Mouse (Mus musculus) heart, adult 18-20 months (tissue): Measurements from ENCODE around the gene Mysm1. TPM values are rescaled to one million over a fixed set of nuclear protein-coding genes. Genes with fewer than 3 reads are reported as not detected.

Experiments
- DNase-seq, 2 experiments: peaks; one replicate each; pipeline ENCODE4 v3.0.0; 2021 to 2022; ENCODE audit warnings: mixed read lengths in 1 of 2
- long read RNA-seq, 2 experiments: library from polyadenylated mRNA; stranded (forward); transcript quantifications; one replicate each; pipeline ENCODE4 v2.0.0; 2021
- total RNA-seq, 2 experiments: library from RNA; stranded (reverse); gene quantifications; 2 replicates each; pipeline ENCODE4 v1.2.3; 2021

Gene Mysm1
- 1 to 10 TPM; 7.1 to 8.0 TPM for total RNA-seq
- long read RNA-seq, experiment 1, full-length matches to known transcripts, result 5 of 5 reads
- long read RNA-seq, experiment 1, partial matches to known transcripts, result 0 of 5 reads
- long read RNA-seq, experiment 1, other reads (novel, unspliced or antisense), result 0 of 5 reads
- long read RNA-seq, experiment 2, partial matches to known transcripts, result 0 of 1 reads
- long read RNA-seq, experiment 2, other reads (novel, unspliced or antisense), result 1 of 1 reads

DNA sequence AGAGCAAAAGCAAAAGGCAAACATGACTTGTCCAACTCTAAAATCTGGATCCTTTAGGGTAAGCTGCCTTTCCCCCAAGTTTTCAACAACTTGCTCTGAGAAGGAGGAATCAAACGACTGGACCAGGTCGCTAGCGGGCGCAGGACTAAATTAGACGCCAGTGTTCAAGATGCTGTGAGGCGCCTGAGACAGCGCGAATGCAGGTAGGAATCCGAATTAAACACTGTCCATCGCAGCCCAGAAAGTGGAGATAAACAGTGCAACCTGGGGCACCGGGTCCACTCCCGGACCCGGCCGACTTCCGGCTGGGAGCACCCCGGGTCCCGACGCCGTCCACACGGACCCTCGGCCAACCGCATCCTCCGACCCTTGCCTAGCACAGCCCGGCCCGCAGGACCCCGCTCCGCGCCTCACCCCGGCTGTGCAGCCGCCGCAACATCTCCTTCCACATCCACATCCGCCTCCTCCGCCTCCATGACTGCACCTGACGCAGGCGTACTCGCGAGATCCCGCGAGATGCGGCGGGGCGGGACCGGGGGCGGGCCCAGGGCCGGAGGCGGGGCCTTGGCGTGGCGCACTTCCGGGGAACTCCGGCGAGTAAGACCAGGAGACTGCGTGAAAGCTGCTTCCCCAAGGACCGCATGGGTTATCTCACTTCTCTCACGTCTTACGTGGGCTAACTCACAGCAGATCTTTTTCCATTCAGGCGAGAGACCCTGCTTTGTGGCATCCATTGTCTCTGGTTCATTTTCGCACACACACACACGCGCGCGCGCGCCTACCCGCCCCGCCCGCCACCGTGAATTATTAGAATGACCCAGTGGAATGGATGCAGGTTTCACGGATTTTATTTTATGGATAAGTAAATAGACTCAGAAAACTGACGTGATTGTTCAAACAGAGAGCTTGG is at the start of gene Mysm1:
Mysm1 (minus strand) TSS at position 511 of the 910 bp plus-strand sequence.
- DNase-seq, result peak; percentile 94 to 97

DNA sequence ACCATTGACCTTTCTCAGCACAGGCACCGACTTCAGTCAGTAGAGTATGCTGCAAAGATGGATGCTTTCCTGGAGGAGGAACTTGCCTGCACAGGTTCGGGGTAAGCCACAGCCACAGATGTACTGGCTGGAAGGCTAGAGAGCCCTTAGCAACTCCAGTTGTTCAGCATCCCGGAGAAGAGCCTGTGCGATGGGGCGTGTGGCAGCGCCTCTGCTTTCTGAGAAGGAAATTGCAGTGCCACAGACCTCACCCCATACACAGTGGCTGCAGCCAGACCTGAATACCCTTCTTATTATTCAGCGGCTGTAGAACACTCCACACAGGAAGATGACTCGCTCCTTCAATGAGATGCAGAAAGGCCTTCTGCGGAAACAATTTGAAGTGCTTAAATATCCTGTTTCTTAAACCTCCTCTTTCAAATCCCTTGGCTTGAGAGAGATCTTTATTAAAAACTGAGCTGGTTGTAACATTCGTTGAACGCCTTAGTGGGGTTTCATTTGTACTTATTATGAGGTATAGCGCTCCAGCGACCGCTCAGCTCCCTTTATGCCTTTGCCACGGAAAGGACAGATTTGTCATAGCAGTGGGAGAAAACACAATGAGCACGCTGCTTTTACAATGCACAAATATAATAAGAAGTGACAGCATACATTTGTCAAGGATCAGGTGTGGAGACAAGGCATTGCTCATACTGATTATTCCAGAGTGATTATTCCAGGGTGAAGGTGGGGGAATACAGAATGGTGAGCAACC is 47.1 kb upstream of the Mysm1 start:
- DNase-seq, result no peak

DNA sequence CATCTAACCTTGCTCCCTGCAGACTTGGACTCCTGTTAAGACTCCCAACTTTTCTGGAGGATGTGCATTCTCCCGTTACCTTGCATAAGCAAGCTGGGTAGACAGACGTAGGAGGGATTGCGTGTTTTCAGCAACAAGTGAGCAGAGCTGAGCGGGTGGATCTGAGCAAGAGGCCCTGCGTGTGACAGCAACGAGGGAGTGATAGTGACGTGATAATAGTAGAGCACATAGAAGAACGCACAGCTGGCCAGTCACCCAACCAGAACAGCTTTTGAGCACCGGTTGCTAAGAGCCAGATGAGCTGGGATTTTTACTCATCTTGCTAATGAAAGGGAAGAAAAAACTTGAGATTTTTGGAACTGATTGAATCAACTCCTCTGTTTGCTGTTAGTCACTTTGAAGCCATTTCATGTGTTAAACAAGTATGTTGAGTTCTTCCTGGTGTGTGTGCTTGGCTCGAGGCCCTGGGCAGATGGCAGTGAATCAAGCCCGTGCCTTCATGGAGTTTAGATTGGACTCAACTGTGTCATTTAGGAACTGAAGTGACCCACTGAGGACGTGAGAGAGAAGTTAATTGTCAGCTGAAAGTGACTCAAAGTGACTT is 44.6 kb upstream of the Mysm1 start:
- no peak for DNase-seq

DNA sequence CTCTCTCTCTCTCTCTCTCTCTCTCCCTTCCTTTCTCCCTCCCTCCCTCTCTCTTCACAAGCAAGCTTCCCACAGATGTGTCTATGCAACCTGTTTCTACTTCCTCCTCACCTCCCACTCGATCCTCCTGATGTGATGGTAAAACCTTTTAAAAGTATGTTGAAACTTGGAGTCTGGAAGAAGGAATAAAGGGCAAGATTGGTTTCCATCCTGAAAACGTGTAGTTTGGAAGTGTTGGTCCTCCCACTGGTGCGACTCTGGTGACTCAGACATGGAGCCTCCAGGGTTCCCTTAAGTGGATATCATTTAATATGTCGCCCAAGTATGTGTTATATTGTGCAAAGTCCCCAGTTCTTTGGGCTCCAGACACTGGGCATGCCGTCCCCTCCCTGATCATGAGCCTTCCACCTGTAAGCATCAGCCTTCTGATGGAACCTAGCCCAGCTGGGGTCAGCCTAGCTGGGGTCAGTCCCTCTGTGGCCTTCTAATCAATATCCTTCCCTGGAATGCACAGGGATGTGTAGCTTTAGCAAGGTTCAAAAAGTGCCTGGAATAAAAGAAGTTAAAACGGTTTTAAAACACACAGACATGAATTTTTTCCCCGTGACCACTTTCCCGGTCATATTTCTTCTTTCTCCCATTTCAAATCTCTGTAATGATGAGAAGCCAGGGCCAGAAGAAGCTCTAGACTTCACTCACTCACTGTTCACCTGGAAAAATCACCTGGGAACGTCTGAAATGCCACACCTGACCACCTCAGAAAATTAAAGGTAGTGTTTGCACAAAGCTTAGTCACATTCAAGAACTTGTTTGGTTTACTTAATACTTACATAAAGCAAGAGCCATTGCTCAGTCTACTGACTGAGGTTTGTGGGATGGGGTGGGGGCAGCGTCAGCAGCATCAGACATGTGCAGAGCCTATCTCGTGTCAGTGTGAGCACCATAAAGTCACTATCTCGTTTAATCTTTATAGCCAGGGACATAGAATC is 43.0 kb upstream of the Mysm1 start:
- DNase-seq, result no peak

DNA sequence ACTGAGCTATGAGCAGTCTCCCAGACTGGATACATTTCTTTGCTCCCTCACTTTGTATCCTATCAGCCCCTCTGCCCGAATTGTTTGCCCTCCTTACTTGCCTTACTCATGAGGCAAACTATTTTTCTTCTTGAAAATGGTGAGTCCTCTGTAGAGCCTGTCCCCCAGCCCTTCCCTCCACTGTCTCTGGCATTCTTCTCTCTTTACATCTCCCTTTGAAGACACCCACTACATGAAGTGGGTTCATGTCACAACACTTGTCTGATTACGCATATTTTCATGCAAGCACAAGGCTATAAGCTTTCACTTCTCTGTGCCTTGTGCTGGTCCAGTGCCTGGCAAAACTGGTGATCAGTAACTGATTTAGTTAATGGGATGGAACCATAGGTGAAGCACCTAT is 41.3 kb upstream of the Mysm1 start:
- no peak for DNase-seq

DNA sequence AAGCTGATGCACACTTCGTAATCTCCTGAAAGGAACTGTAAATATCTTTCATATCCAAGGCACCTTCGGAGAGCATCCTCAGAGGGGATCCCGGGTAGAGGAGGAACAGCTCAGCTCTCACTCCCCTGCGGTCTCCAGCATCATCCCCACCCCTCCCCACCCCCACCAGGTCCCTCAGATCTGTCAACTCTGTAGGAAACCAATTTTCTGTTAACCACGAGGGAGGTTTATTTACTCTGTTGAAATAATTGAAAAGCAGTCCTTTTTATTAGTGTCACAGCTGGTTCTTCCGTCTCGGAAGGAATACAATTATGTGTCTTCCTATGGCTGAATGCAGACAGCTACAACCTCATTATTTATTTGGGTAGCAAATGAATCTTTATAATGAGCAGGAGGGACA is 39.3 kb upstream of the Mysm1 start:
- no peak for DNase-seq

DNA sequence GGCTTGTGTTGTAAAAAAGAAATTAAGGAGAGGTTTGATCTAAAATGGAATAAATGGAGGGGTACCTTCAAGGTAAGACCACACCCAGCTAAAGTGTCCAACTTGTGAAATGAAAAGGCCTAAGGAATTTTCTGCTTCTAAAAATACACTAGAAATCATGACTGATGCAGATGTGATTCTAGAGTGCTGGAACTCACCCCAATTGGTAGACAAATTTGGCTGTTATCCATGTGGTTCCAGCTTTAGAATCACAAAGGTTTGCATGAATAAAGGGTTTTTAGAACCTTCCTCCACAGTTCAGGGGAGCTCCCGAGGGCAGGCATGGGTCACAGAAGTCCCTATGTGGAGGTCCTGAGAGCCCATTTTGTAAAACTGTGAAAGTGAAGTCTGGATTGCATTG is 33.8 kb upstream of the Mysm1 start:
- DNase-seq, result no peak

DNA sequence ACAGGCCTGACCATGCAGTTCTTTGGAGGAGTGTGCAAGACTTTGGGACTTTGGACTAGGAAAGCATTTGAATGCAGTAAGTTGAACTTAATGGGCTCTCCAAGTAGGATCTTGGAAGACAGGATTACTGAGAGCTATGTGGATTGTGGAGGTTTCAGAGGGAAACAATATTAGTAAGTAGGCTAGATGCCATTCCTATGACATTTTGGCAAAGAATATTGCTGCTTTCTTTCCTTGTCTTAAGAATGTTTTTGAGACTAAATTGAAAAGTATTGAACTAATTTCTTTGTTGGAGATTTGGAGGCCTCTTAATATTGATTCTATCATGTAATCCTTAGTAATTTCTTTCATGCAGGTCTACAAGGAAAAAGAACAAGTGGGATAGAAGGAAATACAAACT is 33.4 kb upstream of the Mysm1 start:
- no peak for DNase-seq

DNA sequence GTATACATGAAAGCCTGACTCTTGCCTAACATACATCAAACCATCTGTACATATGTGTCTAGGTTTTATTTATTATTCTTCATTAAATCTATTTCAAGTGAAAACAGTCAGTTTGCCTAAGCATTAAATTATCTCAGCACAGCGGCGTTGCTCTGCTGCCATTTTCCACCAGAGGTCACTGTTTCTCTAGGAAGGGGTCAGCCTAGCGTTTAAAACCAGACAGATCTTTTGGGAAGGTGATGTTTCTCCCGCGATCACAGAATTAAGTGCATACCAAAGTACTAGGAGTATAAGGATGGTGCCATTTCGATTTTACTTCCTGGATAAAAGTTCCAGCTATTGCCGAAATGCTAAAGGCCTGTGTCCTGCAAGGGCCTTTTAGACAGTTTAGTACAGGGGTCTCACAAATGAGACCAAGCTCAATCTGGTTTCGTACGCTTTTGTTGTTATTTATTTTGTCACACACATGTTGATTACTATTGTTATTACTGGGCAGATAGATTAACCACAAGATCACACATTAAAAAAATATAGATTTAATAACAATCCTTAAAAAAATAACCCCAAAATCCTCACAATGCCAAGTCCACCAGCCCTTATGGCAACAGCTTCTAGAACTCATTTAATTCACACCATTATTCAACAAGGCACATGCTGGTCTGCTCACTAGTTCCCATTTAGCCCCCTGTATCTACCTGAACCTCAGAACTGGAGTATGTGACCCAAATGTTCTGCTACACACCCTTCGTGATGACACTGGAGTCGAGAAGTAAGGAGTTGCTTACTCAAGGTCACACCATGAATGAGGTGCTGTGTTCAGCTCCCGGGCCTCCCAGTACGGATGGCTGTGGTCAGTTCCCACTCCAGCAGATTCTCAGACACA is 29.5 kb upstream of the Mysm1 start:
- peak; percentile 54 to 90 for DNase-seq

DNA sequence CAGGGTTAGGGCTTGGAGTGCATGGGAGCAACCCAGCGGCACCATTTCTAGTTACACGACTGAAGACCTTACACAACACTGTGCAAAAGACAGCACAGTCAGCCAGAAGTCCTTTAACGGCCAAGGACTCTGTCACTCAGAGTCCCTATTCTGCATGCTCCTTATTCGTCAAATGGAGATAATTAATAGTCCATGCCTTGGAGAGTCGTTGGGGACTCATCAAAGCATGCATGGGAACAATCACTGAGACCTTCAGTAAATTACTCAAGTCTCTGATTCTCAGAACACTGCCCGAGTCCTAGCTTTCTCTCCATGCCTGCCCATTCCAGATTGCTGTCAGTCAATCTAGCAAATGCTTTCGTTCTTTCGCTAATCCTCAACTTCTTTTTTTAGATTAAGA is 28.9 kb upstream of the Mysm1 start:
- DNase-seq, result no peak

DNA sequence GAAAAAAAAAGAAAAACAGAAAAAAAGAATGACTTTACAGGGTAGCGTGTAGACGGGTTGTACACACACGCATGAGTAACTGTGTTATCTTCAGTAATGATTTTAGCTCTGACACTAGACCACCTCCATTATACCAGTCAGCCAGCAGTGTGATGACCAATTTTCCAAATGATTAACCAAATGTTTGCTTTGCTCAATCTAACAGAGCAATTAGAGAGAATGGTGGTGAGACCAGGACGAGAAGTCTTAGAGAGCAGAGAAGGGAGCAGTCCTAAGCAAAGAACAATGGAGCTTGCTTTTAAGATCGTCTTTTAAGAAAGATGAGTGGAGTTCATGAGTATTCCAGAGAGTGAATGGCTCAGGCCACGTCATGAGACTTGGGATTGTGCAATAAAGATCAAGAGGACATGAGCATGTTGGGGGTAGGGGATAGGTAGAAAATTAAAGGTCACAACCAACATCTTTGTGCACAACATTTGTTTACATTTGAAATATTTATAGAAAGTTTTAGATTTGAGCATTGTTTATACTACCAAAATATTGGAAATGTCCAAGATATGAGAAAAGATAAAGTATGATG is 26.4 kb upstream of the Mysm1 start:
- DNase-seq, result no peak

DNA sequence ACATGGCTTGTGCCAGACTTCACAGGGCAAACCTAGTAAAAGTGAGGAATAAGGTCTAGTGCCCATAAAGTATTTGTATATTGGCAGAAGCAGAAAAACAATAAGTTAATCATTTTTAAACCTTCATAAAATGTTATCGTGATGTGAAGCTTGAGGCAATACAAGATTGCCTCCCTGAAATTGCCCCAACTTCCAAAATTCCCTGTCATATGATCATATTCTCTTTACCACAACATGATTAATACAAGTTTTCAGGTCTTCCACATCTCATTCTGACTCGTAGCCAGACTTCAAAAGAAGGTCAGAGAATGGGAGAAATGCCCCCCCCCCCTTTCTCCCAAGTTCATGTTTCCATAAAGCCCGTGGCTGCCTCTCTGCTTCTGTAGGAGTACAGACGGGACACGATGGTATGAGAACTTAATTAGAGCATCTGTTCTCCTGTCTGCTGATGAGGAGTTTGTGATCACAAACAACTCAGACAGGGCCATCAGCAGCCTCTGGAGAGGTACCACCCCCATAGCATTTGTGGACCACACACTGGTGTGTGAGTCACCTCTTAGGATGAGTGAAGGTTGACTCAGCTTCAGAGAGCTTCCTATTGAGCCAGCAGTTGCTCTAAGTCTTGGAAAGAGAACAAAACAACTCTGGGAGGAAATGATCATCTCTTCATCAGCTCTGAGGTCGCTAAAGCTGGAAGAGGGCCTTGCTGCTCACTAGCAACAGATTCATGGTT is 22.3 kb upstream of the Mysm1 start:
- no peak for DNase-seq

DNA sequence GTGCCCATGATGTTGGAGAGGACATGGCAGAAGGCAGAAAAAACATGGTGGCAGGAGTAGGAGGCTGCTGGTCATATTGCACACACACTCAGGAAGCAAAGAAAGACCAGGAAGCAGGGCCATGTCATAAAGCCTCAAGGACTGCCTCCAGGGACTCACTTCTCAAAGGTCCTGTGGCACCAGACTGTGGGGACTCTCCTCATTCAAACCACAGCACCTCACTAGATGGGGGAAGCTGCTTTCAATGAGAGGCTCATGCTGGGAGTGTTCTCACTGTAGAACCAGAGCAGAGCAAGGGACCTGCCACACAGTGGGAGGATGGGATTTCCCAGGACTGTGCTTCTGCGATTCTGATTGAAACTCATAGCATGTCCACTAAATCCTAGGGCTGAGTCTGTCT is 21.2 kb upstream of the Mysm1 start:
- no peak for DNase-seq

DNA sequence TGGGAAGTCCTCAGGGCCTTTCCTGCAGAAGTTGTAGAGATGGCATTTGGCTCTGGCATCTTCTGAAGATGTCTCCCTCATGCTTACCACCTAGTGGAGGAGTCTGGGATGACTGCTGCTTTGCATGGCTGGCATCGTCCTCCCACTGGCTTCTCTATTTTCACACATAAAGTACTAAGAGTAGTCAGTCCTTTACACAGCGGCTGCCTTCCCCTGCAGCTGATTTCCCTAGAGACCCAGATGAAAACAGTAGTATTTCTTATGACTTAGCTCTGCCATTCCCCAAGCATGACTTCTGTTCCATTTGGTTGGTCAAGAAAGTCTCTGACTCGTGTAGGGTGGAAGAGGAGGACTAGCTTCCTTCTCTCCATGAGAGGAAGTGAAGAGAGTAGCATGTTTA is 20.3 kb upstream of the Mysm1 start:
- DNase-seq, result no peak

DNA sequence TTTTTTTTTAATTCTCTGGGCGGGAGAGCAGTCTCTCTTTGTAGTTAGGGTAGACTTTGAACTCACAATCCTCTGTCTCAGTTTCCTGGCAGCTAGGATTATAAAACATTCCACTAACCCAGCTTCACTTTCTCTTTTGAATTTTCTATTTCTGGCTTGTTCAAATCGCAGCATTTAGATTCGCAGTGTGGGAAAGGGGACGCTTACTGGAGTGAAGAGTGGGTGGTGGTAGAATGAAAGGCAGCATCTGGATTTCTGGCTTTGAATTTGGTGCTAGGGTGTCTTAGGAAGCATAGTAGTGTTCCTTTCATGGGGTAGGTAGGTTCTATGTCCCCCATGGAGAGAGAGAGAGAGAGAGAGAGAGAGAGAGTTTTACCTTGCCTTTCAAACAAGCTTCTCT is 17.0 kb upstream of the Mysm1 start:
- DNase-seq, result no peak

DNA sequence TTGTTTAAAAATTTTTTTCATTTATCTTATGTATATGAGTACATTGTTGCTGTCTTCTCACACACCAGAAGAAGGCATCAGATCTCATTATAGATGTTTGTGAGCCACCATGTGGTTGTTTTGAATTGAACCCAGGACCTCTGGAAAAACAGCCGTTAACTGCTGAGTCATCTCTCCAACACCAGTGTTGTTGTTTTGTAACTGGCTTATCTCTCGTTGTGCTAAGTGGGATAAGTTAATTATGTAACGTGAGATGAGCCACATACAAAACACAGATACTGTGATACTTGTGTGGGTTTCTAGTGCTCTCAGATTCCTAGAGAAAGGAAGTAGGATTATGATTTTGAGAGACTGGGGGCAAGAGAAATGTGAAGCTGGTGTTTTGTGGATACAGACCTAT is 11.3 kb upstream of the Mysm1 start:
- DNase-seq, result no peak

DNA sequence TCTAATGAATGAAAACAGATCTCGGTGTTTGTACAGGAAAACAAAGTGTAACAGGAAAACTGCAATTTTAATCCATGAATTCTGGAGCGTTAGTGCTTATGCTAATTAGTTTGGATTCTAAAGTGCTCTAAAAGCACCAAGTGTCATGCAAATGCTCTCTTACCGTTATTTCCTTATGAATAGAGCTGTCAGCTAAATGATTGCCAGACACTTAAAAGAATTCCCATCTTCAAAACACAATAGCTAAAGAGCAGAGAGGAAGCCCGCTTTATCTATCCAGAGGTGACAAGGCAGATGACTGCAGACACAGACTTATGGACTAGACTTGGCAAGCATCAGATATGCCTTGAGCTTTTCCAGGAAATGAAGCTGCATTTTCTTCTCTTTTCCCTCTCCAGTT is 8.8 kb upstream of the Mysm1 start:
- DNase-seq, result no peak

DNA sequence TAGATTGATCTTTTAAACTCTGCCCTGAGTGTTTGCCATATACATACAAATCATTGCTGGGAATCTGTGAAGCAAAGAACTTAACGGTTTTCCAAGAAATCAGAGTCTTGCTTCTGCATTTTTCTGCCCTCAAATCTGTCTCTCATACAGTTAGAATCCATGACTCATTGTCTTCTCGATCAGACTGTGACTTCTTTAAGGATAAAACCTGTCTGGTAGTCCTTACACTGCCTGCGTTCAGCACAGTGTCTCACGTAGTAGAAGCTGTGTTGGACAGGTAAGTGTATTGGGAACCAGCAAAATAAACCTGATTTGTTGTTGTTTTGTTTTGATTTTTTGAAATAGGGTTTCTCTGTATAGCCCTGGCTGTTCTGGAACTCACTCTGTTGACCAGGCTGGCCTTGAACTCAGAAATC is 608 bp upstream of the Mysm1 start:
- peak in 1 of 2 experiments; percentile 16 for DNase-seq

DNA sequence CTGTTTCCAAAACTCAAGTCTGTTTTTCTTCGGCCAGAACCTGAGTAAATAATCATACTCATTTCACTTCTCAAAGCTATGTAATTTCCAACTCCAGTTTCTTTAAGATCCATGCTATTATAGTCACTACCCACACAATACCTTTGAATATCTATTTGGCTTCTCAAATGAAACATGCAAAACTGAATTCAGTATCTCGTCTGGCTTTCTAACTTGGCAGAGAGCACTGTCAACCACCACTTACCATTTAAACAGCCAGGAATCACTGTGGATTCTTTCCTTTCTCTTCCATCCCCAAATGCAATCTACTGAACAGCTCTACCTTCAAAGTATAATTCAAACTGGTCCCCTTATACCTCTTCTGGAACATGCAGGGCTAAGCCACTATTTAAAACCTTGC is 5.6 kb downstream of the Mysm1 start:
- DNase-seq, result no peak
